Mouse (Mus musculus) G1E (cell line): ENCODE results near the gene Trim61.

ENCODE experiments used
- CTCF ChIP-seq: IDR thresholded peaks from 2 replicates; pipeline ENCODE4 v1.5.1; 2012; ENCODE audit warnings: low read depth, low read length, inconsistent platforms, mixed read lengths
- GATA1 ChIP-seq: IDR thresholded peaks from 2 replicates; pipeline ENCODE4 v1.6.1; 2012; ENCODE audit warnings: borderline replicate concordance, low read length, inconsistent platforms, mixed read lengths

DNA sequence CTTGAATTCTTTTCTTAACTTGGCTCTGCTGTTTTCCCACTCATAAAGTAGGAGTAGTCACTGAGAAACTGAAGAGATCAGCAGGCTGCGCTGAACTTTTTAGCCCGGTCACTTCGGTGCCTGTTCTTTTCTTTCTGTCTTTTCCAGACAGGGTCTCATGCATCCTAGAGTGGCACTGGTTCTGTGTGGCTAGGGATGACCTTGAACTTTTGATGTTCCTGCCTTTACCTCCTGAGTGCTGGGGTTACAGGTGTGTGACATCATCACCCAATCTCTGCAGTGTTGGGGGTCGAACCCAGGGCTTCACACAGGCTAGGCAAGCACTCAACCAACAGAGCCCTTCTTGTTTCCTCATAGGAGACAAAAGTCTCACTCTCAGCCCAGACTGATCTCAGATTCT is 38.4 kb upstream of the Trim61 start:
- TF ChIP-seq CTCF (no peak), GATA1 (no peak)
